Mouse (Mus musculus): ENCODE measurements around the gene Mdm2. TPM values are rescaled to one million over a fixed set of nuclear protein-coding genes. Genes with fewer than 3 reads are reported as not detected.
"Not testable (repeated sequence)": the region's sequence is repeated elsewhere in the genome, so short reads cannot be mapped to it uniquely, and the experiment has no call there.

The Mdm2 gene
- polyA plus RNA-seq, 1 experiment from 2014 or later: 63.5 TPM

- Histone ChIP-seq H3K4me3 (peak within 1 kb of the TSS; percentile 63), H3K9me3 (no peaks in the 10 kb centered on the region), H3K9ac (replicated peaks) (peak within 1 kb of the TSS; percentile 67), H3K27me3 (no peaks in the 10 kb centered on the region), H3K4me1 (peaks cover 21% of the 10 kb centered on the region), H3K4me2 (replicated peaks) (peak within 1 kb of the TSS; percentile 66), H3K27ac (replicated peaks) (no peak within 1 kb of the TSS; the same call in 1 of the 2 replicates), H3K36me3 (peaks cover 22% of the 10 kb centered on the region)
- peak; percentile 98 for ATAC-seq (replicated peaks)
- WGBS: 15% methylated on average over 46 of the region's 46 CpGs
These were observed 35.8 kb upstream of the Mdm2 start, which contains the start of gene Slc35e3 for GRCm38 (mm10) chr10:117746297-117746883. Slc35e3 (minus strand) TSS chr10:117746365.

- Histone ChIP-seq H3K4me1 (peaks cover 21% of the 10 kb centered on the region), H3K4me2 (replicated peaks) (peak overlapping the region; percentile 66), H3K4me3 (peak overlapping the region; percentile 63), H3K9ac (replicated peaks) (peak overlapping the region; percentile 67), H3K36me3 (peaks cover 15% of the 10 kb centered on the region)
- not testable (repeated sequence) for H3K27me3 ChIP-seq; H3K9me3 ChIP-seq; H3K27ac ChIP-seq (replicated peaks)
- ATAC-seq (replicated peaks): peak; percentile 43
- under 1% methylated on average over 20 of the region's 46 CpGs for WGBS
These were observed 35.2 kb upstream of the Mdm2 start for GRCm38 (mm10) chr10:117745570-117746296.

- H3K4me1 ChIP-seq: peaks cover 21% of the 10 kb centered on the region
- no peaks in the 10 kb centered on the region for H3K27me3 ChIP-seq
- no peak overlapping the region for H3K4me3 ChIP-seq
- H3K9me3 ChIP-seq: no peaks in the 10 kb centered on the region
- H3K9ac ChIP-seq (replicated peaks): no peak overlapping the region
- no peak overlapping the region for H3K27ac ChIP-seq (replicated peaks)
- WGBS: 81% methylated on average over 4 of the region's 4 CpGs
- ATAC-seq (replicated peaks): no peak
- H3K36me3 ChIP-seq: peaks cover 20% of the 10 kb centered on the region
- H3K4me2 ChIP-seq (replicated peaks): no peak overlapping the region
These were observed 33.4 kb upstream of the Mdm2 start for GRCm38 (mm10) chr10:117743917-117744316.

GRCm38 (mm10) chr10:117743182-117743581 lies 32.6 kb upstream of the Mdm2 start:
- H3K4me2 ChIP-seq (replicated peaks): no peak overlapping the region
- H3K9me3 ChIP-seq: no peaks in the 10 kb centered on the region
- no peak overlapping the region for H3K27ac ChIP-seq (replicated peaks)
- H3K4me1 ChIP-seq: peaks cover 21% of the 10 kb centered on the region
- ATAC-seq (replicated peaks): no peak
- peaks cover 23% of the 10 kb centered on the region for H3K36me3 ChIP-seq
- 92% methylated on average over 2 of the region's 2 CpGs for WGBS
- H3K9ac ChIP-seq (replicated peaks): no peak overlapping the region
- no peak overlapping the region for H3K4me3 ChIP-seq
- no peaks in the 10 kb centered on the region for H3K27me3 ChIP-seq

- H3K27ac ChIP-seq (replicated peaks): no peak overlapping the region
- no peak overlapping the region for H3K9ac ChIP-seq (replicated peaks)
- H3K9me3 ChIP-seq: no peaks in the 10 kb centered on the region
- no peak overlapping the region for H3K4me3 ChIP-seq
- H3K27me3 ChIP-seq: no peaks in the 10 kb centered on the region
- peaks cover 21% of the 10 kb centered on the region for H3K4me1 ChIP-seq
- no peak for ATAC-seq (replicated peaks)
- whole genome bisulfite sequencing: 95% methylated on average over 4 of the region's 4 CpGs
- peaks cover 25% of the 10 kb centered on the region for H3K36me3 ChIP-seq
- H3K4me2 ChIP-seq (replicated peaks): no peak overlapping the region
These were observed 32.1 kb upstream of the Mdm2 start for GRCm38 (mm10) chr10:117742618-117743017.

- Histone ChIP-seq H3K4me2 (replicated peaks) (no peak overlapping the region), H3K27me3 (no peaks in the 10 kb centered on the region), H3K4me3 (no peak overlapping the region), H3K36me3 (peaks cover 32% of the 10 kb centered on the region), H3K27ac (replicated peaks) (no peak overlapping the region), H3K4me1 (peaks cover 21% of the 10 kb centered on the region), H3K9ac (replicated peaks) (no peak overlapping the region), H3K9me3 (no peaks in the 10 kb centered on the region)
- ATAC-seq (replicated peaks): no peak
- WGBS: 91% methylated on average over 15 of the region's 15 CpGs
These were observed 31.3 kb upstream of the Mdm2 start for GRCm38 (mm10) chr10:117741698-117742475.

- ATAC-seq (replicated peaks): no peak
- WGBS: 88% methylated on average over 9 of the region's 9 CpGs
- Histone ChIP-seq H3K27ac (replicated peaks) (no peak overlapping the region), H3K4me2 (replicated peaks) (no peak overlapping the region), H3K4me1 (peaks cover 21% of the 10 kb centered on the region), H3K36me3 (peaks cover 39% of the 10 kb centered on the region), H3K9ac (replicated peaks) (no peak overlapping the region), H3K4me3 (no peak overlapping the region), H3K9me3 (no peaks in the 10 kb centered on the region), H3K27me3 (no peaks in the 10 kb centered on the region)
These were observed 30.4 kb upstream of the Mdm2 start for GRCm38 (mm10) chr10:117740921-117741320.

- Histone ChIP-seq H3K9me3 (no peaks in the 10 kb centered on the region), H3K4me2 (replicated peaks) (no peak overlapping the region), H3K36me3 (peaks cover 39% of the 10 kb centered on the region), H3K9ac (replicated peaks) (no peak overlapping the region), H3K4me3 (no peak overlapping the region), H3K4me1 (peaks cover 20% of the 10 kb centered on the region), H3K27ac (replicated peaks) (no peak overlapping the region), H3K27me3 (no peaks in the 10 kb centered on the region)
- 96% methylated on average over 10 of the region's 10 CpGs for WGBS
- ATAC-seq (replicated peaks): no peak
These were observed 29.6 kb upstream of the Mdm2 start for GRCm38 (mm10) chr10:117740171-117740570.

GRCm38 (mm10) chr10:117739648-117739948 lies 29.0 kb upstream of the Mdm2 start:
- peaks cover 14% of the 10 kb centered on the region for H3K4me1 ChIP-seq
- H3K4me3 ChIP-seq: no peak overlapping the region
- peaks cover 39% of the 10 kb centered on the region for H3K36me3 ChIP-seq
- no peak overlapping the region for H3K27ac ChIP-seq (replicated peaks)
- 95% methylated on average over 6 of the region's 6 CpGs for WGBS
- H3K9me3 ChIP-seq: no peaks in the 10 kb centered on the region
- no peaks in the 10 kb centered on the region for H3K27me3 ChIP-seq
- H3K4me2 ChIP-seq (replicated peaks): no peak overlapping the region
- ATAC-seq (replicated peaks): no peak
- H3K9ac ChIP-seq (replicated peaks): no peak overlapping the region

- Histone ChIP-seq H3K4me1 (peaks cover 9% of the 10 kb centered on the region), H3K27me3 (no peaks in the 10 kb centered on the region), H3K9ac (replicated peaks) (no peak overlapping the region), H3K36me3 (peaks cover 39% of the 10 kb centered on the region), H3K27ac (replicated peaks) (no peak overlapping the region), H3K4me3 (no peak overlapping the region), H3K4me2 (replicated peaks) (no peak overlapping the region), H3K9me3 (no peaks in the 10 kb centered on the region)
- no peak for ATAC-seq (replicated peaks)
- 90% methylated on average over 15 of the region's 15 CpGs for WGBS
These were observed 28.5 kb upstream of the Mdm2 start for GRCm38 (mm10) chr10:117738928-117739647.

- Histone ChIP-seq H3K9me3 (no peaks in the 10 kb centered on the region), H3K4me1 (peaks cover 1% of the 10 kb centered on the region), H3K27me3 (no peaks in the 10 kb centered on the region), H3K27ac (replicated peaks) (no peak overlapping the region), H3K4me3 (no peak overlapping the region), H3K4me2 (replicated peaks) (no peak overlapping the region), H3K9ac (replicated peaks) (no peak overlapping the region), H3K36me3 (peaks cover 40% of the 10 kb centered on the region)
- no peak for ATAC-seq (replicated peaks)
- WGBS: 82% methylated on average over 13 of the region's 13 CpGs
These were observed 27.8 kb upstream of the Mdm2 start for GRCm38 (mm10) chr10:117738140-117738921.

Data from forebrain, embryonic 15.5 days (tissue).